Mouse (Mus musculus): ENCODE measurements around the gene Tmem168. TPM values are rescaled to one million over a fixed set of nuclear protein-coding genes. Genes with fewer than 3 reads are reported as not detected.

Tmem168 gene
- polyA plus RNA-seq, 1 experiment: 12.0 TPM

- no peak for DNase-seq (ENCODE audit: low read depth)
- TF ChIP-seq POLR2A (IDR thresholded peaks at IDR 0.05; ENCODE audit: borderline replicate concordance, extremely low read depth, insufficient read depth, insufficient read length, poor library complexity, severe bottlenecking) (no peak), CTCF (IDR thresholded peaks at IDR 0.05; ENCODE audit: borderline replicate concordance, extremely low read depth, insufficient read depth, insufficient read length) (no peak)
Observed at GRCm38 (mm10) chr6:13582075-13582474, 25.8 kb downstream of the Tmem168 start.

GRCm38 (mm10) chr6:13565734-13566133 lies 42.2 kb downstream of the Tmem168 start:
- peak; percentile 12; the same call in 1 of the 2 replicates for TF ChIP-seq CTCF (IDR thresholded peaks at IDR 0.05; ENCODE audit: borderline replicate concordance, extremely low read depth, insufficient read depth, insufficient read length)
- TF ChIP-seq POLR2A (IDR thresholded peaks at IDR 0.05; ENCODE audit: borderline replicate concordance, extremely low read depth, insufficient read depth, insufficient read length, poor library complexity, severe bottlenecking): no peak
- peak; percentile 4 for DNase-seq (ENCODE audit: low read depth)

- no peak for DNase-seq (ENCODE audit: low read depth)
- no peak for TF ChIP-seq POLR2A (IDR thresholded peaks at IDR 0.05; ENCODE audit: borderline replicate concordance, extremely low read depth, insufficient read depth, insufficient read length, poor library complexity, severe bottlenecking)
- TF ChIP-seq CTCF (IDR thresholded peaks at IDR 0.05; ENCODE audit: borderline replicate concordance, extremely low read depth, insufficient read depth, insufficient read length): no peak
Observed at GRCm38 (mm10) chr6:13555266-13555665, 52.6 kb downstream of the Tmem168 start.

GRCm38 (mm10) chr6:13541761-13542160 lies 66.1 kb downstream of the Tmem168 start:
- no peak for DNase-seq (ENCODE audit: low read depth)
- TF ChIP-seq POLR2A (IDR thresholded peaks at IDR 0.05; ENCODE audit: borderline replicate concordance, extremely low read depth, insufficient read depth, insufficient read length, poor library complexity, severe bottlenecking) (no peak), CTCF (IDR thresholded peaks at IDR 0.05; ENCODE audit: borderline replicate concordance, extremely low read depth, insufficient read depth, insufficient read length) (no peak)

GRCm38 (mm10) chr6:13537275-13537964 lies 70.5 kb downstream of the Tmem168 start:
- TF ChIP-seq POLR2A (IDR thresholded peaks at IDR 0.05; ENCODE audit: borderline replicate concordance, extremely low read depth, insufficient read depth, insufficient read length, poor library complexity, severe bottlenecking): no peak
- no peak for TF ChIP-seq CTCF (IDR thresholded peaks at IDR 0.05; ENCODE audit: borderline replicate concordance, extremely low read depth, insufficient read depth, insufficient read length)
- DNase-seq (ENCODE audit: low read depth): peak; percentile 28

Other genes starting within 250 kb of the Tmem168 start
- 15.4 and 16.5 TPM in 2 replicates for gene Bmt2, start 69.9 kb upstream of the Tmem168 start, polyA plus RNA-seq (2012; rRNA removed)
- 55.5 and 62.2 TPM in 2 replicates for gene Gpr85, start 231.8 kb upstream of the Tmem168 start, polyA plus RNA-seq (2012; rRNA removed)

All from brain, embryonic 14.5 days (tissue).